15 mouse cellular contexts compared by ENCODE assay signal in the genomic region with DNA sequence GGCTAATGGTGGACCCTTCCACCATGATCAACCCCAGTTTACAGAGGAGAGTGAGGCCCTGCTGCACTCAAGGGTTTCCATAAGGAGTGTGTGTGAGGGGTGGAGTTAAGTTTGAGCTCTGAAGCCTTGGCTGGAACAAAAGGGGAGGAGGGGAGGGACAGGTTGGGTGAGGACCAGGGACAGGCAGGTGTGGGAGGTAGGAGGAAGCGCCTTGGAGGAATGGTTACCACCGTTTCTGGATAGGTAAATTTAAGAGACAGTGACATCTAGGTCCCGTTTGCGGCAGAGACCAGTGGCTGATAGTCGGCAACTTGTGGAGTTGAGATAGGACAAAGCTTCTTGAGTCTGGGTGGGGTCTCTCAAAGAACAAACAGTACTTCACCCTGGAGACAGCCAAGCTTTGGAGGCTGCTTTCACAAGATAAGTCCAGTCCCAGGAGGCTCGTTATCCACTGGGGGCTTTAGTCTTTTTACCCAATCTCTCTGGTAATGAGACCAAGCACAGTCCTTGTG. TPM values are rescaled to one million over a fixed set of nuclear protein-coding genes. Genes with fewer than 3 reads are reported as not detected.
A peak's percentile ranks its signal among the peaks of the same experiment; 100 is the strongest.
DNase-seq lines count a peak whose midpoint lies in the region; ATAC-seq and TF ChIP-seq lines count a peak whose summit lies in the region.
"Had no signal": no experiment of that assay in that cellular context is flagged by ENCODE, and none has a peak within 500 bp of the region (broad histone marks: within the 10 kb centered on the region; RNA-seq: fewer than 3 reads in every experiment).

No protein-coding gene starts in this region.

- no peak for TF ChIP-seq POLR2A in bone marrow, adult 2 months (IDR thresholded peaks at IDR 0.05; ENCODE audit: borderline replicate concordance, control insufficient read depth, low read depth, low read length)
- TF ChIP-seq POLR2A in olfactory bulb, adult 2 months (IDR thresholded peaks at IDR 0.05; ENCODE audit: insufficient read depth, low read depth, low read length) = no peak

- 45% methylated on average over 6 of the region's 6 CpGs for WGBS in lung, embryonic 16.5 days
- 72% methylated on average over 6 of the region's 6 CpGs for WGBS in bone marrow, adult 2 months
- WGBS in intestine, postnatal 0 days = 32% methylated on average over 6 of the region's 6 CpGs
- 88% methylated on average over 6 of the region's 6 CpGs for WGBS in olfactory bulb, adult 2 months
- 74% methylated on average over 6 of the region's 6 CpGs for WGBS in embryonic facial prominence, embryonic 10.5 days

- H3K9ac ChIP-seq in lung, embryonic 16.5 days (ENCODE audit: low read length) = no peak overlapping the region
- H3K9ac ChIP-seq in intestine, postnatal 0 days (ENCODE audit: low read depth, low read length) = no peak overlapping the region
- H3K9ac ChIP-seq: limb, embryonic 15.5 days; midbrain, embryonic 15.5 days; neural tube, embryonic 15.5 days had no signal

- no peak overlapping the region for H3K27ac ChIP-seq in lung, embryonic 16.5 days (ENCODE audit: low read length)
- H3K27ac ChIP-seq in bone marrow, adult 2 months (ENCODE audit: control insufficient read depth, insufficient read depth, low read depth, low read length, poor library complexity) = peak overlapping the region; percentile 75
- H3K27ac ChIP-seq in intestine, postnatal 0 days (ENCODE audit: low read depth, low read length) = peak overlapping the region; percentile 73
- peak overlapping the region; percentile 33 for H3K27ac ChIP-seq in olfactory bulb, adult 2 months (ENCODE audit: insufficient read depth, low read depth, low read length)
- no peak overlapping the region for H3K27ac ChIP-seq in embryonic facial prominence, embryonic 10.5 days (replicated peaks)
- H3K27ac ChIP-seq: limb, embryonic 15.5 days; midbrain, embryonic 15.5 days had no signal

- no peaks in the 10 kb centered on the region for H3K36me3 ChIP-seq in lung, embryonic 16.5 days (ENCODE audit: control insufficient read depth, insufficient read depth, low read length)
- no peaks in the 10 kb centered on the region for H3K36me3 ChIP-seq in intestine, postnatal 0 days (ENCODE audit: control insufficient read depth, insufficient read depth)
- H3K36me3 ChIP-seq in embryonic facial prominence, embryonic 10.5 days (replicated peaks) = no peaks in the 10 kb centered on the region
- H3K36me3 ChIP-seq: limb, embryonic 15.5 days; midbrain, embryonic 15.5 days; neural tube, embryonic 15.5 days had no signal

- H3K4me1 ChIP-seq in lung, embryonic 16.5 days (replicated peaks; ENCODE audit: control insufficient read depth, insufficient read depth, low read length) = peaks cover 15% of the 10 kb centered on the region
- no peaks in the 10 kb centered on the region for H3K4me1 ChIP-seq in bone marrow, adult 2 months (ENCODE audit: control insufficient read depth, insufficient read depth, low read length)
- no peaks in the 10 kb centered on the region for H3K4me1 ChIP-seq in intestine, postnatal 0 days (replicated peaks; ENCODE audit: control insufficient read depth, insufficient read depth, low read length)
- peaks cover 10% of the 10 kb centered on the region for H3K4me1 ChIP-seq in olfactory bulb, adult 2 months (ENCODE audit: control insufficient read depth, insufficient read depth, low read length)
- peaks cover 6% of the 10 kb centered on the region for H3K4me1 ChIP-seq in embryonic facial prominence, embryonic 10.5 days
- H3K4me1 ChIP-seq: limb, embryonic 15.5 days had no signal

- no peaks in the 10 kb centered on the region for H3K27me3 ChIP-seq in lung, embryonic 16.5 days (ENCODE audit: control insufficient read depth, insufficient read depth, low read depth, low read length)
- H3K27me3 ChIP-seq in intestine, postnatal 0 days (replicated peaks; ENCODE audit: control insufficient read depth, insufficient read depth, low read length) = no peaks in the 10 kb centered on the region
- no peaks in the 10 kb centered on the region for H3K27me3 ChIP-seq in embryonic facial prominence, embryonic 10.5 days (replicated peaks; ENCODE audit: low read depth, poor library complexity, severe bottlenecking)
- H3K27me3 ChIP-seq: limb, embryonic 15.5 days; midbrain, embryonic 15.5 days; neural tube, embryonic 15.5 days had no signal

- H3K4me3 ChIP-seq in lung, embryonic 16.5 days (ENCODE audit: low read length) = no peak overlapping the region
- H3K4me3 ChIP-seq in bone marrow, adult 2 months (replicated peaks; ENCODE audit: control insufficient read depth, low read depth, low read length) = no peak overlapping the region
- no peak overlapping the region for H3K4me3 ChIP-seq in intestine, postnatal 0 days (ENCODE audit: low read depth, low read length)
- H3K4me3 ChIP-seq in olfactory bulb, adult 2 months (ENCODE audit: insufficient read depth, low read depth, low read length) = no peak overlapping the region
- no peak overlapping the region for H3K4me3 ChIP-seq in embryonic facial prominence, embryonic 10.5 days
- H3K4me3 ChIP-seq: limb, embryonic 15.5 days; midbrain, embryonic 15.5 days; neural tube, embryonic 15.5 days had no signal

- no peaks in the 10 kb centered on the region for H3K9me3 ChIP-seq in lung, embryonic 16.5 days (ENCODE audit: control insufficient read depth, low read length)
- H3K9me3 ChIP-seq in intestine, postnatal 0 days (ENCODE audit: control insufficient read depth) = no peaks in the 10 kb centered on the region
- no peaks in the 10 kb centered on the region for H3K9me3 ChIP-seq in embryonic facial prominence, embryonic 10.5 days
- H3K9me3 ChIP-seq: limb, embryonic 15.5 days; midbrain, embryonic 15.5 days; neural tube, embryonic 15.5 days had no signal

- peak; percentile 23; the same call in 1 of the 2 replicates for ATAC-seq in lung, embryonic 16.5 days (ENCODE audit: low read depth)
- ATAC-seq in intestine, postnatal 0 days = peak; percentile 61
- ATAC-seq: CD4-positive, CD25-positive, alpha-beta regulatory T cell, adult 4 months; forebrain, embryonic 14.5 days; midbrain, embryonic 15.5 days had no signal

- no peak for TF ChIP-seq CTCF in bone marrow, adult 2 months (IDR thresholded peaks at IDR 0.05; ENCODE audit: control insufficient read depth, insufficient read depth, low read length)
- TF ChIP-seq CTCF in intestine, postnatal 0 days (IDR thresholded peaks at IDR 0.05; ENCODE audit: low read depth) = no peak
- no peak for TF ChIP-seq CTCF in olfactory bulb, adult 2 months (IDR thresholded peaks at IDR 0.05; ENCODE audit: insufficient read depth, low read depth, low read length)

- H3K4me2 ChIP-seq in lung, embryonic 16.5 days (ENCODE audit: low read depth, low read length) = no peak overlapping the region
- H3K4me2 ChIP-seq in intestine, postnatal 0 days (replicated peaks; ENCODE audit: low read depth) = 0 out of 2 replicates have a peak overlapping the region, but pooled peaks have one; percentile 13
- H3K4me2 ChIP-seq: limb, embryonic 15.5 days; midbrain, embryonic 15.5 days; neural tube, embryonic 15.5 days had no signal

- no peak for DNase-seq in lung, postnatal 36 days
- DNase-seq in frontal cortex, postnatal 36 days (ENCODE audit: low spot score in 2 of 2) = no peak
- DNase-seq in frontal cortex, postnatal 14 days (ENCODE audit: low spot score in 2 of 2) = no peak
- no peak for DNase-seq in embryonic facial prominence, embryonic 10.5 days (ENCODE audit: low spot score)
- DNase-seq: gastrocnemius, postnatal 36 days; thymus, postnatal 36 days had no signal

RNA-seq across cellular contexts. Expression of a gene that starts 12.8 kb away (rescaled TPM):
- polyA plus RNA-seq in lung, embryonic 16.5 days (2015; fragmentation: Nextera tagmentation; extraction: Ambion mirVana) = 42.6 and 44.6 TPM in 2 replicates
- 19.9 and 27.3 TPM in 2 replicates for polyA plus RNA-seq in bone marrow, adult 2 months (2011; ENCODE audit: insufficient read depth, insufficient read length, low replicate concordance, missing spikeins)
- polyA plus RNA-seq in intestine, postnatal 0 days (2015; fragmentation: Nextera tagmentation; extraction: Ambion mirVana) = 9.0 and 10.0 TPM in 2 replicates
- 581 TPM in 1 of 2 replicates, not detected in the other for polyA plus RNA-seq in olfactory bulb, adult 2 months (2012; ENCODE audit: insufficient read depth, insufficient read length, low replicate concordance, missing spikeins)
- polyA plus RNA-seq in embryonic facial prominence, embryonic 10.5 days (2016; fragmentation: Nextera tagmentation; extraction: Ambion mirVana) = 125 and 140 TPM in 2 replicates

RNA-seq across cellular contexts. Expression of a gene that starts 29.1 kb away (rescaled TPM):
- 13.0 and 13.8 TPM in 2 replicates for polyA plus RNA-seq in lung, embryonic 16.5 days (2015; fragmentation: Nextera tagmentation; extraction: Ambion mirVana)
- 2.5 and 6.0 TPM in 2 replicates for polyA plus RNA-seq in bone marrow, adult 2 months (2011; ENCODE audit: insufficient read depth, insufficient read length, low replicate concordance, missing spikeins)
- polyA plus RNA-seq in intestine, postnatal 0 days (2015; fragmentation: Nextera tagmentation; extraction: Ambion mirVana) = 10.7 and 11.2 TPM in 2 replicates
- polyA plus RNA-seq in olfactory bulb, adult 2 months (2012; ENCODE audit: insufficient read depth, insufficient read length, low replicate concordance, missing spikeins) = not detected in 2 replicates
- polyA plus RNA-seq in embryonic facial prominence, embryonic 10.5 days (2016; fragmentation: Nextera tagmentation; extraction: Ambion mirVana) = 14.4 and 15.1 TPM in 2 replicates

Comparison
In these comparisons a context has a peak if more than half of its experiments do, and no peak if none do; other contexts are left out.
1. H3K27ac ChIP-seq: peak in bone marrow, adult 2 months (single experiment), intestine, postnatal 0 days (single experiment) and olfactory bulb, adult 2 months (single experiment); none in lung, embryonic 16.5 days (single experiment) and embryonic facial prominence, embryonic 10.5 days (single experiment).